Mouse (Mus musculus) frontal cortex, postnatal 25 days (tissue): ENCODE data around the gene Klhl29.

Source experiments
- DNase-seq, 2 experiments: peaks; one replicate each; pipeline ENCODE4 v3.0.0; 2022; ENCODE audit warnings: low spot score in 2 of 2

The Klhl29 gene

GRCm38 (mm10) chr12:5029035-5029434, 346.4 kb downstream of the Klhl29 start:
- no peak for DNase-seq
